ENCODE assay signal across 11 mouse cellular contexts in genomic region chr10:80773816-80774215, GRCm38 (mm10). TPM values are rescaled to one million over a fixed set of nuclear protein-coding genes. Genes with fewer than 3 reads are reported as not detected.
DNase-seq lines count a peak whose midpoint lies in the region; ATAC-seq and TF ChIP-seq lines count a peak whose summit lies in the region.
"Had no signal": no experiment of that assay in that cellular context is flagged by ENCODE, and none has a peak within 500 bp of the region (broad histone marks: within the 10 kb centered on the region; RNA-seq: fewer than 3 reads in every experiment).

No protein-coding gene starts in this region.

- TF ChIP-seq CTCF in gastrocnemius, adult 2 months (IDR thresholded peaks at IDR 0.05): no peak
- TF ChIP-seq CTCF in liver, postnatal 0 days (IDR thresholded peaks at IDR 0.05; ENCODE audit: low read depth): no peak
- TF ChIP-seq CTCF in thymus, adult 2 months (IDR thresholded peaks at IDR 0.05; ENCODE audit: borderline replicate concordance, control insufficient read depth, extremely low read depth, insufficient read depth, low read length, poor library complexity): no peak

- H3K27me3 ChIP-seq in liver, embryonic 11.5 days (replicated peaks; ENCODE audit: control insufficient read depth, insufficient read depth, low read length): no peaks in the 10 kb centered on the region
- H3K27me3 ChIP-seq in liver, postnatal 0 days (ENCODE audit: insufficient read depth, low read length): no peaks in the 10 kb centered on the region
- H3K27me3 ChIP-seq in intestine, embryonic 14.5 days (replicated peaks; ENCODE audit: control insufficient read depth, insufficient read depth, low read length): no peaks in the 10 kb centered on the region
- H3K27me3 ChIP-seq in neural tube, embryonic 15.5 days (replicated peaks): no peaks in the 10 kb centered on the region
- H3K27me3 ChIP-seq in thymus, adult 2 months (ENCODE audit: control insufficient read depth, insufficient read depth, low read length): no peaks in the 10 kb centered on the region

- no peaks in the 10 kb centered on the region for H3K9me3 ChIP-seq in liver, embryonic 11.5 days (ENCODE audit: control insufficient read depth, low read length)
- no peaks in the 10 kb centered on the region for H3K9me3 ChIP-seq in liver, postnatal 0 days (ENCODE audit: low read length)
- no peaks in the 10 kb centered on the region for H3K9me3 ChIP-seq in intestine, embryonic 14.5 days (ENCODE audit: control insufficient read depth, low read length)
- H3K9me3 ChIP-seq in neural tube, embryonic 15.5 days (replicated peaks): no peaks in the 10 kb centered on the region

- 75% methylated on average over 5 of the region's 5 CpGs for WGBS in liver, embryonic 11.5 days
- 78% methylated on average over 5 of the region's 5 CpGs for WGBS in liver, postnatal 0 days (ENCODE audit: insufficient replicate concordance)
- WGBS in intestine, embryonic 14.5 days: 85% methylated on average over 5 of the region's 5 CpGs
- WGBS in neural tube, embryonic 15.5 days: 90% methylated on average over 5 of the region's 5 CpGs
- WGBS in thymus, adult 2 months: 94% methylated on average over 5 of the region's 5 CpGs

- DNase-seq in gastrocnemius, adult 2 months: no peak
- no peak for DNase-seq in gastrocnemius, postnatal 10 days
- no peak for DNase-seq in liver, embryonic 11.5 days (ENCODE audit: low spot score)
- no peak for DNase-seq in liver, postnatal 0 days
- no peak for DNase-seq in intestine, embryonic 14.5 days (ENCODE audit: low spot score)
- DNase-seq in thymus, adult 2 months: no peak
- DNase-seq in left cerebral cortex, postnatal 14 days (ENCODE audit: low spot score in 2 of 2): no peak
- DNase-seq: cerebellum, postnatal 25 days; lung, adult 2 months; right cerebral cortex, postnatal 14 days had no signal

- intact Hi-C loops in gastrocnemius, adult 2 months (cut with DNase I): loop anchor here (2.0 kb wide), 2 partner anchors 17 to 27 kb away; no protein-coding TSS in a partner anchor
- intact Hi-C loops in left cerebral cortex, postnatal 14 days (cut with DNase I): loop anchor here (2.0 kb wide), 1 partner anchor 25 kb away; no protein-coding TSS in a partner anchor

- ATAC-seq in liver, embryonic 11.5 days (replicated peaks; ENCODE audit: low FRiP score): no peak
- ATAC-seq in liver, postnatal 0 days: no peak
- no peak for ATAC-seq in intestine, embryonic 14.5 days (replicated peaks; ENCODE audit: low FRiP score, low TSS enrichment, low read depth)
- ATAC-seq in neural tube, embryonic 15.5 days (ENCODE audit: low FRiP score): no peak

- no peak overlapping the region for H3K9ac ChIP-seq in liver, embryonic 11.5 days (ENCODE audit: low read depth, low read length)
- no peak overlapping the region for H3K9ac ChIP-seq in liver, postnatal 0 days (replicated peaks)
- no peak overlapping the region for H3K9ac ChIP-seq in intestine, embryonic 14.5 days (ENCODE audit: low read length)
- 0 out of 2 replicates have a peak overlapping the region, but pooled peaks have one; percentile 3 for H3K9ac ChIP-seq in neural tube, embryonic 15.5 days (replicated peaks)

- peaks cover 67% of the 10 kb centered on the region for H3K36me3 ChIP-seq in liver, embryonic 11.5 days (ENCODE audit: control insufficient read depth, insufficient read depth, low read length)
- H3K36me3 ChIP-seq in liver, postnatal 0 days (replicated peaks; ENCODE audit: insufficient read depth, low read length): peaks cover 90% of the 10 kb centered on the region
- peaks cover 95% of the 10 kb centered on the region for H3K36me3 ChIP-seq in intestine, embryonic 14.5 days (ENCODE audit: control insufficient read depth, insufficient read depth, low read length)
- peaks cover 94% of the 10 kb centered on the region for H3K36me3 ChIP-seq in neural tube, embryonic 15.5 days
- peaks cover 65% of the 10 kb centered on the region for H3K36me3 ChIP-seq in thymus, adult 2 months (ENCODE audit: control insufficient read depth, insufficient read depth, low read length)

- peak overlapping the region; percentile 88 for H3K27ac ChIP-seq in gastrocnemius, adult 2 months
- H3K27ac ChIP-seq in liver, embryonic 11.5 days (ENCODE audit: low read depth, low read length): peak overlapping the region; percentile 58; the same call in 1 of the 2 replicates
- no peak overlapping the region for H3K27ac ChIP-seq in liver, postnatal 0 days (ENCODE audit: low read depth)
- peak overlapping the region; percentile 55; the same call in 1 of the 2 replicates for H3K27ac ChIP-seq in intestine, embryonic 14.5 days (ENCODE audit: low read depth)
- H3K27ac ChIP-seq in neural tube, embryonic 15.5 days (replicated peaks): no peak overlapping the region
- no peak overlapping the region for H3K27ac ChIP-seq in thymus, adult 2 months (ENCODE audit: control insufficient read depth, insufficient read depth, low read length)

- H3K4me1 ChIP-seq in liver, embryonic 11.5 days (replicated peaks; ENCODE audit: control insufficient read depth, insufficient read depth, low read length): peaks cover 20% of the 10 kb centered on the region
- H3K4me1 ChIP-seq in liver, postnatal 0 days (ENCODE audit: insufficient read depth): peaks cover 3% of the 10 kb centered on the region; the same call in 1 of the 2 replicates
- no peaks in the 10 kb centered on the region for H3K4me1 ChIP-seq in intestine, embryonic 14.5 days (replicated peaks; ENCODE audit: control insufficient read depth, insufficient read depth, low read length)
- H3K4me1 ChIP-seq in neural tube, embryonic 15.5 days: 0 out of 2 replicates have a peak, but pooled peaks cover 6% of the 10 kb centered on the region
- H3K4me1 ChIP-seq in thymus, adult 2 months (replicated peaks; ENCODE audit: control insufficient read depth, insufficient read depth, low read length): no peaks in the 10 kb centered on the region

- TF ChIP-seq EP300 in liver, postnatal 0 days (IDR thresholded peaks at IDR 0.05; ENCODE audit: low read depth): no peak

- no peak for TF ChIP-seq POLR2A in thymus, adult 2 months (IDR thresholded peaks at IDR 0.05; ENCODE audit: control insufficient read depth, extremely low read depth, insufficient read depth, low read length, poor library complexity)

- no peak overlapping the region for H3K4me2 ChIP-seq in liver, embryonic 11.5 days
- no peak overlapping the region for H3K4me2 ChIP-seq in liver, postnatal 0 days (ENCODE audit: low read depth, low read length)
- H3K4me2 ChIP-seq in intestine, embryonic 14.5 days (ENCODE audit: low read length): no peak overlapping the region
- no peak overlapping the region for H3K4me2 ChIP-seq in neural tube, embryonic 15.5 days

- H3K4me3 ChIP-seq in gastrocnemius, adult 2 months: no peak overlapping the region; the same call in 1 of the 2 replicates
- no peak overlapping the region for H3K4me3 ChIP-seq in liver, embryonic 11.5 days (ENCODE audit: low read depth, low read length)
- H3K4me3 ChIP-seq in liver, postnatal 0 days (ENCODE audit: low read depth, low read length): no peak overlapping the region
- H3K4me3 ChIP-seq in intestine, embryonic 14.5 days (ENCODE audit: low read depth, low read length): no peak overlapping the region
- no peak overlapping the region for H3K4me3 ChIP-seq in neural tube, embryonic 15.5 days (replicated peaks)
- no peak overlapping the region for H3K4me3 ChIP-seq in thymus, adult 2 months (ENCODE audit: control insufficient read depth, insufficient read depth, low read length)

RNA-seq across cellular contexts. Expression of gene Dot1l, which starts 18.8 kb away (rescaled TPM):
- total RNA-seq in gastrocnemius, adult 2 months (2021): 10 to 100 TPM; 19.9 to 23.1 TPM
- total RNA-seq in gastrocnemius, postnatal 10 days (2021): 10 to 100 TPM; 25.9 to 46.0 TPM
- 23.9 and 28.2 TPM in 2 replicates for polyA plus RNA-seq in liver, embryonic 11.5 days (2014; fragmentation: Nextera tagmentation; extraction: Ambion mirVana)
- 4.6 TPM in 2 replicates for polyA plus RNA-seq in liver, postnatal 0 days (2015; fragmentation: Nextera tagmentation; extraction: Ambion mirVana)
- 21.1 and 22.7 TPM in 2 replicates for polyA plus RNA-seq in intestine, embryonic 14.5 days (2014; fragmentation: Nextera tagmentation; extraction: Ambion mirVana)
- 19.3 and 20.3 TPM in 2 replicates for polyA plus RNA-seq in neural tube, embryonic 15.5 days (2015; fragmentation: Nextera tagmentation; extraction: Ambion mirVana)
- 121 and 155 TPM in 2 replicates for polyA plus RNA-seq in thymus, adult 2 months (2012; rRNA removed)
- total RNA-seq in left cerebral cortex, postnatal 14 days (2021): 10 to 100 TPM; 59.1 to 66.7 TPM

RNA-seq across cellular contexts. Expression of gene Sf3a2, which starts 24.2 kb away (rescaled TPM):
- total RNA-seq in gastrocnemius, adult 2 months (2021): 10 to 100 TPM; 28.9 to 29.1 TPM
- 10 to 100 TPM; 31.6 to 41.3 TPM for total RNA-seq in gastrocnemius, postnatal 10 days (2021)
- polyA plus RNA-seq in liver, embryonic 11.5 days (2014; fragmentation: Nextera tagmentation; extraction: Ambion mirVana): 116 and 121 TPM in 2 replicates
- 20.9 and 22.2 TPM in 2 replicates for polyA plus RNA-seq in liver, postnatal 0 days (2015; fragmentation: Nextera tagmentation; extraction: Ambion mirVana)
- polyA plus RNA-seq in intestine, embryonic 14.5 days (2014; fragmentation: Nextera tagmentation; extraction: Ambion mirVana): 85.4 and 89.3 TPM in 2 replicates
- 53.3 and 59.8 TPM in 2 replicates for polyA plus RNA-seq in neural tube, embryonic 15.5 days (2015; fragmentation: Nextera tagmentation; extraction: Ambion mirVana)
- polyA plus RNA-seq in thymus, adult 2 months (2012; rRNA removed): 94.6 and 119 TPM in 2 replicates
- 10 to 100 TPM; 42.7 to 43.6 TPM for total RNA-seq in left cerebral cortex, postnatal 14 days (2021)

RNA-seq across cellular contexts. Expression of gene Plekhj1, which starts 24.6 kb away (rescaled TPM):
- 10 to 100 TPM; 22.3 to 29.8 TPM for total RNA-seq in gastrocnemius, adult 2 months (2021)
- total RNA-seq in gastrocnemius, postnatal 10 days (2021): 10 to 100 TPM; 26.8 to 30.9 TPM
- 178 and 188 TPM in 2 replicates for polyA plus RNA-seq in liver, embryonic 11.5 days (2014; fragmentation: Nextera tagmentation; extraction: Ambion mirVana)
- polyA plus RNA-seq in liver, postnatal 0 days (2015; fragmentation: Nextera tagmentation; extraction: Ambion mirVana): 42.0 and 43.7 TPM in 2 replicates
- 125 TPM in 2 replicates for polyA plus RNA-seq in intestine, embryonic 14.5 days (2014; fragmentation: Nextera tagmentation; extraction: Ambion mirVana)
- polyA plus RNA-seq in neural tube, embryonic 15.5 days (2015; fragmentation: Nextera tagmentation; extraction: Ambion mirVana): 135 and 146 TPM in 2 replicates
- polyA plus RNA-seq in thymus, adult 2 months (2012; rRNA removed): 142 and 153 TPM in 2 replicates
- total RNA-seq in left cerebral cortex, postnatal 14 days (2021): 10 to 100 TPM; 60.0 to 62.8 TPM

RNA-seq across cellular contexts. Expression of gene Amh, which starts 31.2 kb away (rescaled TPM):
- under 1 TPM; 0.38 to 0.98 TPM for total RNA-seq in gastrocnemius, adult 2 months (2021)
- total RNA-seq in gastrocnemius, postnatal 10 days (2021): under 1 TPM; 0.20 to 0.52 TPM
- 0.14 TPM in 1 of 2 replicates, not detected in the other for polyA plus RNA-seq in liver, embryonic 11.5 days (2014; fragmentation: Nextera tagmentation; extraction: Ambion mirVana)
- 0.06 TPM in 1 of 2 replicates, not detected in the other for polyA plus RNA-seq in liver, postnatal 0 days (2015; fragmentation: Nextera tagmentation; extraction: Ambion mirVana)
- polyA plus RNA-seq in intestine, embryonic 14.5 days (2014; fragmentation: Nextera tagmentation; extraction: Ambion mirVana): 0.11 TPM in 1 of 2 replicates, not detected in the other
- not detected in 2 replicates for polyA plus RNA-seq in neural tube, embryonic 15.5 days (2015; fragmentation: Nextera tagmentation; extraction: Ambion mirVana)
- polyA plus RNA-seq in thymus, adult 2 months (2012; rRNA removed): 6.3 and 8.8 TPM in 2 replicates
- 1 to 10 TPM; 1.6 to 1.9 TPM for total RNA-seq in left cerebral cortex, postnatal 14 days (2021)

RNA-seq across cellular contexts. Expression of gene Ap3d1, which starts 31.8 kb away (rescaled TPM):
- total RNA-seq in gastrocnemius, adult 2 months (2021): 10 to 100 TPM; 27.0 to 33.5 TPM
- 10 to 100 TPM; 27.7 to 37.1 TPM for total RNA-seq in gastrocnemius, postnatal 10 days (2021)
- polyA plus RNA-seq in liver, embryonic 11.5 days (2014; fragmentation: Nextera tagmentation; extraction: Ambion mirVana): 53.1 and 53.2 TPM in 2 replicates
- polyA plus RNA-seq in liver, postnatal 0 days (2015; fragmentation: Nextera tagmentation; extraction: Ambion mirVana): 16.4 and 19.0 TPM in 2 replicates
- 74.1 and 77.4 TPM in 2 replicates for polyA plus RNA-seq in intestine, embryonic 14.5 days (2014; fragmentation: Nextera tagmentation; extraction: Ambion mirVana)
- 108 and 115 TPM in 2 replicates for polyA plus RNA-seq in neural tube, embryonic 15.5 days (2015; fragmentation: Nextera tagmentation; extraction: Ambion mirVana)
- polyA plus RNA-seq in thymus, adult 2 months (2012; rRNA removed): 182 and 195 TPM in 2 replicates
- 100 to 1,000 TPM; 143 to 147 TPM for total RNA-seq in left cerebral cortex, postnatal 14 days (2021)

Comparison
In these comparisons a context has a peak if more than half of its experiments do, and no peak if none do; other contexts are left out.
1. H3K27ac ChIP-seq: peak in gastrocnemius, adult 2 months (single experiment), liver, embryonic 11.5 days (single experiment) and intestine, embryonic 14.5 days (single experiment); none in liver, postnatal 0 days (single experiment), neural tube, embryonic 15.5 days (single experiment) and thymus, adult 2 months (single experiment).